Mouse (Mus musculus) liver, embryonic 14.5 days (tissue): Measurements from ENCODE around the gene Xrcc1.
A peak's percentile ranks its signal among the peaks of the same experiment; 100 is the strongest.

Experiments used
- CTCF ChIP-seq: IDR thresholded peaks from 2 replicates; pipeline ENCODE4 v1.5.1; 2016; ENCODE audit warnings: antibody characterized with exemption, low read depth, control low read depth
- EP300 ChIP-seq: IDR thresholded peaks from 2 replicates; pipeline ENCODE4 v1.6.1; 2016; ENCODE audit warnings: antibody characterized with exemption, low read depth

GRCm38 (mm10) chr7:24591735-24592134 lies 45.6 kb downstream of the Xrcc1 start:
- peak; percentile 22; the same call in 1 of the 2 replicates for TF ChIP-seq CTCF
- TF ChIP-seq EP300: peak; percentile 64
